ENCODE assay signal across 9 mouse cellular contexts in genomic region chr10:88381286-88381685, GRCm38 (mm10). TPM values are rescaled to one million over a fixed set of nuclear protein-coding genes. Genes with fewer than 3 reads are reported as not detected.
DNase-seq lines count a peak whose midpoint lies in the region; ATAC-seq and TF ChIP-seq lines count a peak whose summit lies in the region.
"Had no signal": no experiment of that assay in that cellular context is flagged by ENCODE, and none has a peak within 500 bp of the region (broad histone marks: within the 10 kb centered on the region; RNA-seq: fewer than 3 reads in every experiment).

No protein-coding gene starts in this region.

- peaks cover 37% of the 10 kb centered on the region for H3K4me1 ChIP-seq in heart, postnatal 0 days (ENCODE audit: control insufficient read depth, insufficient read depth)
- H3K4me1 ChIP-seq in liver, embryonic 12.5 days, result peaks cover 66% of the 10 kb centered on the region
- peaks cover 51% of the 10 kb centered on the region for H3K4me1 ChIP-seq in bone marrow macrophage, adult 2 months (ENCODE audit: control insufficient read depth, insufficient read depth, low read length)

- no peak overlapping the region for H3K27ac ChIP-seq in heart, postnatal 0 days (ENCODE audit: low read depth)
- no peak overlapping the region for H3K27ac ChIP-seq in liver, embryonic 12.5 days
- no peak overlapping the region for H3K27ac ChIP-seq in bone marrow macrophage, adult 2 months (ENCODE audit: insufficient read depth, low read depth, low read length)
- peak overlapping the region; percentile 70 for H3K27ac ChIP-seq in macrophage

- ATAC-seq in heart, postnatal 0 days (ENCODE audit: insufficient read depth, low read depth), result no peak
- no peak for ATAC-seq in liver, embryonic 12.5 days
- no peak for ATAC-seq in erythroblast, adult 5-6 weeks (replicated peaks; ENCODE audit: low FRiP score, poor library complexity, severe bottlenecking)

- H3K4me2 ChIP-seq in heart, postnatal 0 days (ENCODE audit: low read depth, low read length), result 0 out of 2 replicates have a peak overlapping the region, but pooled peaks have one; percentile 90
- H3K4me2 ChIP-seq in liver, embryonic 12.5 days, result peak overlapping the region; percentile 97

- TF ChIP-seq POLR2A in bone marrow macrophage, adult 2 months (IDR thresholded peaks at IDR 0.05; ENCODE audit: borderline replicate concordance, low read depth, low read length), result no peak

- H3K9ac ChIP-seq in heart, postnatal 0 days (replicated peaks; ENCODE audit: low read depth, low read length), result no peak overlapping the region
- H3K9ac ChIP-seq in liver, embryonic 12.5 days, result no peak overlapping the region

- DNase-seq in heart, postnatal 0 days (ENCODE audit: low spot score), result no peak
- no peak for DNase-seq in heart, postnatal 14 days
- no peak for DNase-seq in liver
- DNase-seq: lung, postnatal 10 days had no signal

- peaks cover 71% of the 10 kb centered on the region for H3K79me2 ChIP-seq in macrophage (ENCODE audit: inconsistent target)

- H3K4me3 ChIP-seq in heart, postnatal 0 days (ENCODE audit: low read depth, low read length), result no peak overlapping the region
- no peak overlapping the region for H3K4me3 ChIP-seq in liver, embryonic 12.5 days
- H3K4me3 ChIP-seq in bone marrow macrophage, adult 2 months (ENCODE audit: insufficient read depth, low read length), result peak overlapping the region; percentile 73
- H3K4me3 ChIP-seq in macrophage (ENCODE audit: inconsistent target), result peak overlapping the region; percentile 70
- H3K4me3 ChIP-seq: erythroblast, embryonic 14.5 days had no signal

- no peaks in the 10 kb centered on the region for H3K36me3 ChIP-seq in heart, postnatal 0 days (replicated peaks; ENCODE audit: control insufficient read depth, insufficient read depth, low read length)
- H3K36me3 ChIP-seq in liver, embryonic 12.5 days, result no peaks in the 10 kb centered on the region
- no peaks in the 10 kb centered on the region for H3K36me3 ChIP-seq in macrophage (ENCODE audit: inconsistent target)

- H3K27me3 ChIP-seq in heart, postnatal 0 days (ENCODE audit: control insufficient read depth, insufficient read depth, low read length), result no peaks in the 10 kb centered on the region
- H3K27me3 ChIP-seq in liver, embryonic 12.5 days (replicated peaks), result no peaks in the 10 kb centered on the region

- WGBS in heart, postnatal 0 days, result 93% methylated on average over 4 of the region's 4 CpGs
- WGBS in liver, embryonic 12.5 days (ENCODE audit: insufficient replicate concordance), result 60% methylated on average over 4 of the region's 4 CpGs
- whole genome bisulfite sequencing in macrophage (ENCODE audit: missing documents), result 62% methylated on average over 4 of the region's 4 CpGs

- intact Hi-C loops in heart, postnatal 14 days (cut with DNase I), result no loop called here

- no peak for TF ChIP-seq CTCF in heart, postnatal 0 days (IDR thresholded peaks at IDR 0.05; ENCODE audit: low read depth)
- TF ChIP-seq CTCF in bone marrow macrophage, adult 2 months (IDR thresholded peaks at IDR 0.05; ENCODE audit: low read depth, low read length), result no peak

- no peaks in the 10 kb centered on the region for H3K9me3 ChIP-seq in heart, postnatal 0 days (replicated peaks; ENCODE audit: control insufficient read depth, low read length)
- no peaks in the 10 kb centered on the region for H3K9me3 ChIP-seq in liver, embryonic 12.5 days (replicated peaks)

- TF ChIP-seq EP300 in heart, postnatal 0 days (IDR thresholded peaks at IDR 0.05; ENCODE audit: low read depth), result no peak

RNA-seq across cellular contexts. Expression of gene Gnptab, which starts 2.4 kb away (rescaled TPM):
- total RNA-seq in heart, postnatal 0 days (2014; rRNA removed; ENCODE audit: low replicate concordance), result 15.8 and 18.8 TPM in 2 replicates
- polyA plus RNA-seq in heart, postnatal 0 days (2015; fragmentation: Nextera tagmentation; extraction: Ambion mirVana), result 8.4 and 9.7 TPM in 2 replicates
- 10 to 100 TPM; 30.5 to 32.2 TPM for total RNA-seq in heart, postnatal 14 days (2021)
- polyA plus RNA-seq in liver, embryonic 12.5 days (2016; fragmentation: Nextera tagmentation; extraction: Ambion mirVana), result 7.3 and 8.2 TPM in 2 replicates
- 22.9 and 26.8 TPM in 2 replicates for polyA plus RNA-seq in bone marrow macrophage, adult 2 months (2012; ENCODE audit: insufficient read depth, insufficient read length, missing spikeins)
- total RNA-seq in macrophage (2018; cell fraction: chromatin; rRNA removed), result 100 to 1,000 TPM in 13 of 26 experiments, 10 to 100 TPM in 13; 28.8 to 151 (median 99.6) TPM
- 10 to 100 TPM; 32.2 to 72.7 (median 51.5) TPM for total RNA-seq in macrophage (2018; cell fraction: cytosol; rRNA removed)
- total RNA-seq in macrophage (2018; cell fraction: nucleus; rRNA removed), result 100 to 1,000 TPM in 5 of 26 experiments, 10 to 100 TPM in 21; 45.1 to 176 (median 89.0) TPM
- polyA plus RNA-seq in macrophage (2018), result 34.0 to 83.1 TPM (median 76.6 TPM) in 3 replicates
- total RNA-seq in erythroblast, adult 5-6 weeks (2015; ENCODE audit: low replicate concordance), result 19.2 and 20.2 TPM in 2 replicates
- total RNA-seq in erythroblast, adult 5-6 weeks (2017; ENCODE audit: low replicate concordance), result 7.9 and 11.0 TPM in 2 replicates

RNA-seq across cellular contexts. Expression of gene Dram1, which starts 2.4 kb away (rescaled TPM):
- 1.5 and 2.2 TPM in 2 replicates for total RNA-seq in heart, postnatal 0 days (2014; rRNA removed; ENCODE audit: low replicate concordance)
- polyA plus RNA-seq in heart, postnatal 0 days (2015; fragmentation: Nextera tagmentation; extraction: Ambion mirVana), result 1.2 and 1.8 TPM in 2 replicates
- 1 to 10 TPM; 3.8 to 3.9 TPM for total RNA-seq in heart, postnatal 14 days (2021)
- polyA plus RNA-seq in liver, embryonic 12.5 days (2016; fragmentation: Nextera tagmentation; extraction: Ambion mirVana), result 0.64 and 0.86 TPM in 2 replicates
- 76.0 and 77.0 TPM in 2 replicates for polyA plus RNA-seq in bone marrow macrophage, adult 2 months (2012; ENCODE audit: insufficient read depth, insufficient read length, missing spikeins)
- 10 to 100 TPM in 23 of 26 experiments, 1 to 10 TPM in 3; 7.2 to 72.1 (median 20.8) TPM for total RNA-seq in macrophage (2018; cell fraction: chromatin; rRNA removed)
- 10 to 100 TPM; 13.4 to 41.9 (median 20.7) TPM for total RNA-seq in macrophage (2018; cell fraction: cytosol; rRNA removed)
- total RNA-seq in macrophage (2018; cell fraction: nucleus; rRNA removed), result 100 to 1,000 TPM in 2 of 26 experiments, 10 to 100 TPM in 24; 17.4 to 114 (median 41.6) TPM
- polyA plus RNA-seq in macrophage (2018), result 15.4 to 26.6 TPM (median 23.8 TPM) in 3 replicates
- total RNA-seq in erythroblast, adult 5-6 weeks (2015; ENCODE audit: low replicate concordance), result 13.8 and 19.0 TPM in 2 replicates
- total RNA-seq in erythroblast, adult 5-6 weeks (2017; ENCODE audit: low replicate concordance), result 7.5 and 11.8 TPM in 2 replicates
- polyA plus RNA-seq: erythroblast, embryonic 14.5 days had no signal

Comparison
In these comparisons a context has a peak if more than half of its experiments do, and no peak if none do; other contexts are left out.
1. H3K4me3 ChIP-seq: peak in bone marrow macrophage, adult 2 months (single experiment) and macrophage (single experiment); none in heart, postnatal 0 days (single experiment) and liver, embryonic 12.5 days (single experiment).